17 mouse cellular contexts compared by ENCODE assay signal in genomic region chr9:106716729-106717128, GRCm38 (mm10).
"Had no signal": no experiment of that assay in that cellular context is flagged by ENCODE, and none has a peak within 500 bp of the region (broad histone marks: within the 10 kb centered on the region; RNA-seq: fewer than 3 reads in every experiment).

No protein-coding gene starts in this region.

- H3K9me3 ChIP-seq: midbrain, embryonic 10.5 days; midbrain, embryonic 13.5 days; neural tube, embryonic 13.5 days; neural tube, embryonic 15.5 days had no signal

- H3K4me3 ChIP-seq: midbrain, embryonic 10.5 days; midbrain, embryonic 13.5 days; myocyte; neural tube, embryonic 13.5 days; neural tube, embryonic 15.5 days had no signal

- H3K27ac ChIP-seq: midbrain, embryonic 10.5 days; midbrain, embryonic 13.5 days; neural tube, embryonic 13.5 days; neural tube, embryonic 15.5 days had no signal

- H3K27me3 ChIP-seq: midbrain, embryonic 13.5 days; neural tube, embryonic 13.5 days; neural tube, embryonic 15.5 days had no signal

- DNase-seq: lung, adult 18-20 months; lung, embryonic 14.5 days; lung, postnatal 10 days; lung, postnatal 4 days; retina, postnatal 1 day; right cerebral cortex, adult 18-20 months; right cerebral cortex, postnatal 25 days; right cerebral cortex, postnatal 4 days; spleen, adult 18-20 months; thymus, adult 2 months; thymus, postnatal 25 days; thymus, postnatal 4 days had no signal

- H3K9ac ChIP-seq: lung, embryonic 14.5 days; midbrain, embryonic 13.5 days; neural tube, embryonic 13.5 days; neural tube, embryonic 15.5 days had no signal

- H3K4me1 ChIP-seq: midbrain, embryonic 10.5 days; midbrain, embryonic 13.5 days; neural tube, embryonic 13.5 days; neural tube, embryonic 15.5 days had no signal
